Mouse (Mus musculus): ENCODE measurements at regions not wholly inside any gene's neighbourhood (a gene's known extent, or its start where the extent isn't known, plus 50 kb on each side); places are given as distances from the start of the nearest gene placed in this dataset.
"Not testable (repeated sequence)": the region's sequence is repeated elsewhere in the genome, so short reads cannot be mapped to it uniquely, and the experiment has no call there.

DNA sequence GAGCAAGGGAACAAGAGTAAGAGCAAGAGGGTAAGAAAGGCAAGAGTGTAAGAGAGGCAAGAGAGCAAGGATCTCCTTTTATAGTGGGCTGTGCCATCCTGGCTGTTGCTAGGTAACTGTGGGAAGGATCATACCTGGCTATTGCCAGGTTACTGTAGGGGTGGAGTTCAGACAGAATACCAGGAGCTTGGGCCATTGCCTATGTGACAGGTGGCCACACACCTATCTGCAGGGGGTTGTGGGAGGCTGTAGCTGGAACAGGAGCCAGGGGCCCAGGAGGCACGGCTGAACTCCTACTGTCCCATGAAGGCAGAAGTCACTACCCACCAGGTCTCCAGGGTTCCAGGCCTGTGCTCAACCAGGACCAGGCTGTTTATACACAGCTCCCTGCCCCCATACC, 1149.0 kb downstream of the 9330182O14Rik start:
- no peak for DNase-seq (ENCODE audit: low spot score in 2 of 2)

DNA sequence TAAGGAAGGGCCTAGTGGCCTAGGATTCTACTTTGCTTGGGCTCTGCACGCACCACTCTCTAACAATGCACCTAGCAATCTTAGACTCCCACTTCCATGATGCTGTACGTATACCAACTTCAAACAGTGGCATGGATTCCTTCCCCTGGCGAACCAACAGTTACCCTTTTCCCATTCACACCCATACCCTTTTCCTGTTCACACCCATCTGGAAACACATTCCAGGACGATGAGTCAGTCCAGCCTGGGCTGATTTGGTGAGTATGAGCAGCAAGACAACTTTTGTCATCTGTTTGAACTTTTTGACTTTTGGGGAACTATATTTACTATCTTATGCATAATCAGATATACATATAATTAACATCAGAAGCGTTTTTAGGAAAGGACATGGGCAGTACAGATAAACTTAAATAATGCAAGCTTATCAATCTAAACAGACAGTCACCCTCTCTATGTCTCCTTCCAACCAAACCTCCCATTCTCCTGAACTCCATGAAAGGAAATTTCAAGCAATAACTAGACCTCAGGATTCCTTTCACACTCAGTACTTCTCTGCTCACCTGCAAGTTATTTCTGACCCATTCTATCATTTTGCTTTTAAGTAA, 1152.7 kb downstream of the 9330182O14Rik start:
- no peak for DNase-seq (ENCODE audit: low spot score in 2 of 2)

DNA sequence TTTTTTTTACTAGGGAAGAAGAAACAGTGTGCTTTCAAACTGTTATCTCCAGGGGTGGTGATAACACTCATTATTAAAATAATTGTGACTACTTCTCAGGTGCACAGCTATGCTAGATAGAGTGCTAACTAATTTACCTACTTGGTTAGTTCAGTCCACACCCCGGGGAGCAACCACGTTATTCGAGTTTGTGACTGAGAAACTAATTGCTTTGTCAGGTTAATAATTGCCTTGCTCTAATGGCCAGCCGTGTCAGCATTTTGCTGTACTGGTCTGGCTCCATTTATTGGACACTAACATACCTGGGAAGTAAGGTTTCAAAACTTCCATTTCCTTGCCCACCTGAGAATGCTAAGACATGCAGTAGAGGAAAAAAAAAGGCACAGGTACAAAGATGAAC, 1163.3 kb downstream of the 9330182O14Rik start:
- DNase-seq (ENCODE audit: low spot score in 2 of 2) = no peak

DNA sequence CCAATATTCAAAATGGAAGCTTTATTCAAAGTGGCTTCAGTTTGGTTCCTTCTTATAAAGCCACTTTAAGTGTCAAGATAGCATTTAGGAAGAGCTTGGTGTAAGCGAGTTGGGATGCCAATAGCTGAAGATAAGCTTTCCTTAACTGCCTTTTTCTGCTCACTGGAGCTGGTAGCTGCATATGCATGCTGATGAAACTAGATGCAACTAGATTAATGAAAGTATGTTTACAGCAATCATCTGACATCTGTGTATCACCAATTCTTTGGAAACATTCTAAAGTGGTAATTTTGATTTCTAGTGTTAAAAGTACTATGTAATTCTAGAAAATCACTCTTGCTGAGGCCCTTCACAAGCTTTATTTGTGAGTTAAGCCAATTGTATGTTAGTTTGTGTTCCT, 1172.5 kb downstream of the 9330182O14Rik start:
- no peak for DNase-seq (ENCODE audit: low spot score in 2 of 2)

DNA sequence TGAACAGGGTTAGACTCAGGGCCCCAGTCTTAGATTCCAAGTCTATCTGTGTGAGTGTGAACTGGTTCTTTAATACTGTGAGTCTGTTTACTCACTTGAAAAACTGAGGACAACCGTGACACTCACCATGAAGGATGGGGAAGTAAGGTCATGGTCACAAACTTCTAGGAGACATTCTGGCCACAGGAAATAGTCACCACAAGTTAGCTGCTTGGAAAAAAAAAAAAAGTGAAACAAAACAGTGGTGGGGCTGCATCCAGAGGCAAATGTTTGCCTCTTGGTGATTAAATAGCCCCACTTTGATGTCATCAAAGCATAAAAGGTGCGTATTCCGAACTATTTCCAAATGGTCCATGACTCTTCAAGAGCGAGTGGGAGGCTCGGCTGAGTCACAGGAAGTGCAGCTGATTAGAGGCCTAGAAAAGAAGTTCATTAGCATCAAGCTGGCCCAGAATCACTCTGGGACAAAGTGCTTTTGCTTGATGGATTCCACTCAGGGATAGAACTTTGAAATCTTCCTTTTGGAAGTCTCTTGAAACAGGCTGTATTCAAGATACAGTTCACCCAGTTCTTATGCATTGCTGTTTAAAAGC, 1177.7 kb downstream of the 9330182O14Rik start:
- DNase-seq (ENCODE audit: low spot score in 2 of 2) = no peak

- no peak for DNase-seq (ENCODE audit: low spot score in 2 of 2)
These were observed 1180.8 kb downstream of the 9330182O14Rik start for GRCm38 (mm10) chr15:41314916-41315315.

- peak in 1 of 2 experiments; percentile 22 for DNase-seq (ENCODE audit: low spot score in 2 of 2)
These were observed 1191.6 kb downstream of the 9330182O14Rik start for GRCm38 (mm10) chr15:41325633-41326252.

DNA sequence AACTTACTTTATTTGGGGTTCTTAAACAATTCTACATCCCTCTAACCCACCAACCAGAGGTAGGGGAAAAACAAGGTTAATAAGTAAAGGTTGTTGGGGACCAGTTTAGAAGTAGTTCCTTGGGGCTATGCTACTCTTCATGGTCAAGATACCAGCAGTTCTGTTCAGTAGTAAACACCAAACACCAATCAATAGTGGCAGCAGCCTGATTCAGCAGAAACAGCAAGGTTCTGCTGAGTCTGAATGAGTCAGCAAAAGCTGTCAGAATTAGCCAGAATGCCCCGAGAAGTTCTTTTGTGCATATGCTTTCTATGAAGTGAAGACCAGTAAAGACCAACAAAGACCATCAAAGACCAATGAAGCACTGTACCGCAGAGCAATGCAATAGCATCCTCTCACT, 1195.1 kb downstream of the 9330182O14Rik start:
- no peak for DNase-seq (ENCODE audit: low spot score in 2 of 2)

DNA sequence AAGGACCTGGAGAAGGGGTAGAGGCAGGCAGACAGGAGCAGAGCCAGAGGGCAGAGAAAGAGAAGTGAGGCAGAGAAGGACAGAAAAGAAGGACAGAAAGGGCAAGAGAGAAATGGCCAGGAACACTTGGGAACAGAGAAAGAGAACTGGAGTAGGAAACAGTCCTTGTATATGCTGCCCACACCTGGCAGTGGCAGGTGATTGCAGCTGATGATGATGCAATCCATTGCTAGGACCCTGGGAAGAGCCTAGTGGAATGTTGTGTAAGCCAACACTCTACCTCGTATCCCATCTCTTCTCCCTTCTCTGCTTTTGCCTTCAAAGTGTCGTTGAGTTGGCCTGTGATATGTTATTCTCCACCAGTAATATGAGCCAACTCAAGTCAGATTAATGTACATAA, 1195.9 kb downstream of the 9330182O14Rik start:
- no peak for DNase-seq (ENCODE audit: low spot score in 2 of 2)

- DNase-seq (ENCODE audit: low spot score in 2 of 2) = no peak
These were observed 1198.3 kb downstream of the 9330182O14Rik start for GRCm38 (mm10) chr15:41332451-41332850.

- DNase-seq (ENCODE audit: low spot score in 2 of 2) = no peak
These were observed 1199.0 kb downstream of the 9330182O14Rik start for GRCm38 (mm10) chr15:41333165-41333564.

DNA sequence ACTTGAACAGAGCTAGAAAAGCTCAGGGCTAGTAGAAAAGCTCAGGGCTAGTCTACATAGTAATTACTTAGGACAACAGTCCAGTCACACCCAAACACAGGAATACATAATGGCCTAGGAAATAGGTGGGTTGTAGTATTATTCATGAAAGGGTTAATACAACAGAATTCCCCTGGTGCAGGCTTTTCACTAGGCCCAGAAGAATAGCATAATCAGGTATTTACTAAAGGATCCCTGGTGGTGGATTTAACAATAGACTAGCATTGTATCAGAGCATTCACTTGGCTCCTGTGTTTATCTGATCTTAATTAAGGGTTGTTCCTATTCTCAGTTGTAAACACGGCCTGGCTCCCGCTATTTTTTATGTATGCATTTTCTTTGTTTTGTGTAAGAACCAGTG, 1206.5 kb downstream of the 9330182O14Rik start:
- DNase-seq (ENCODE audit: low spot score in 2 of 2) = not testable (repeated sequence)

DNA sequence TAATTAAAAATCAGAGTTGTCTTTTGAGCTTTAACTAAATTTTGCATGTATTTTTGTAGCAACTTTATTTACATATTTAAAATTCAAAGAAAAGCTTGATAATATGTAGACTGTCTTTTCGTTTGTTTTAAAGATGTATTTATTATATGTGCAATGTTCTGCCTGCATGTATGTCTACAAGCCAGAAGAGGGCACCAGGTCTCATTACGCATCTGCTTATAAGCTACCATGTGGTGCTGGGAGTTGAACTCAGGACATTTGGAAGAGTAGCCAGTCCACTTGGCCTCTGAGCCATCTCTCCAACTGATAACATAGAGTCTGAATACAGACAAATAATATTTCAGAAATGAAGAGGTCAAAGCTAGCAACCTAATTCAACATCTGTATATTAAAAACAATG, 1211.4 kb downstream of the 9330182O14Rik start:
- DNase-seq (ENCODE audit: low spot score in 2 of 2) = no peak

- no peak for DNase-seq (ENCODE audit: low spot score in 2 of 2)
These were observed 1213.1 kb downstream of the 9330182O14Rik start for GRCm38 (mm10) chr15:41347221-41347620.

DNA sequence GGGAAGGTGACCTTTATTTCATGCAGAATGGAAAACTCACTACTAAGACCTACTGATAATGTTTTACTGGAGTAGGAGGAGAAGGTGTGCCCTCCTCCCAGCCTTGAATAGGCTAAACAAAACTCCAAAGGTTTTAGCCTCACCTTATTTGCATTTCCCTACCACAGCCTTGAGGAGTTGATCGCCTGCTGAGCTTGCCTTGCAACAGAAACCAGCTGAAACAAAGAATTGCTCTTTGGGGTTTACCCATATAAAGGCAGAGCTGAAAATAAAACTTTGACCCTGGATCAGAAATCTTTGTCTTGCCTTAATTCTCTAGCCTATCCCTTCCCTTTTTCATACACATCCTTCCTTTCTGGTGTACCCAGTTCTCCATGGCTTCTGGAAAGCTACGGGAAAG, 1218.0 kb downstream of the 9330182O14Rik start:
- DNase-seq (ENCODE audit: low spot score in 2 of 2) = no peak

DNA sequence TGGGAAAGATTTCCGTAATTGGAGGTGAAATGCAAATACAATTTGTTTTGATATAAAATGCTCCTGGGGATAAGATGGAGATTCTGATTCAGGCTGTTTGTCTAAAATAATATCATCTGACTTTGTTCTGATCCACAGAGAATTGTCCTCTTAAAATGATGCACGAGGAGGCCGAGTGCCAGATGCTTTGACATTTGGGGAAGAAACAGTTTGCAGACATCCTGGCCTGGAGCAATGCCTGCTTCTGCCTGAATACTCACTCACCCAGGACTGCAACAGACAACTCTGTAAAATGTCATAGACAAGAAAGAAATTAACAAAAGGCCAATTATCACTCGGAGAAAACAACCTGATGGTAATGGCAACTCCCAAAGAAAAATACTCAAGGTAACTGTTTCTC, 1225.1 kb downstream of the 9330182O14Rik start:
- no peak for DNase-seq (ENCODE audit: low spot score in 2 of 2)

- no peak for DNase-seq (ENCODE audit: low spot score in 2 of 2)
These were observed 1240.5 kb downstream of the 9330182O14Rik start for GRCm38 (mm10) chr15:41374669-41375068.

DNA sequence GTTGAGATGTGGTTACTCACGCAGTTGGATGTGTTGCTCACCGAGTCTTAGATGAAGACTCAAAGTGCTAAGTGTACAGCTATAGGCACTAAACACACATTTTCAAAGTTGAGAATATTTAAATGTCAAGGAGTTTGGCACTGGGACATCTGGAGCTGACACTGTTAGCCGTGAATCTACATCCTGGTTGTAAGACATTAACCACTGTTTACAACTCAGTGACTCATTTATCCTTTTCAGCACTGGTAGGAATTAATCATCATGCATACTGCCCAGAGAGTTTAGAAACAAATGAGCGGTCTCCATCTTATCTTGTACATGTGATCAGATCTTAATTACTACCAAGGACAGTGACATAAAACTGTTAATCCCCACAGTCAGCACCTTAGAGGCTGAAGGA, 1241.7 kb downstream of the 9330182O14Rik start:
- DNase-seq (ENCODE audit: low spot score in 2 of 2) = no peak

- no peak for DNase-seq (ENCODE audit: low spot score in 2 of 2)
These were observed 1245.5 kb downstream of the 9330182O14Rik start for GRCm38 (mm10) chr15:41379637-41380036.

- DNase-seq (ENCODE audit: low spot score in 2 of 2) = no peak
These were observed 1246.3 kb downstream of the 9330182O14Rik start for GRCm38 (mm10) chr15:41380429-41380828.

GRCm38 (mm10) chr15:41390699-41391098, 1256.5 kb downstream of the 9330182O14Rik start:
- DNase-seq (ENCODE audit: low spot score in 2 of 2) = no peak

All from spleen, postnatal 10 days (tissue).